Mouse (Mus musculus) ES-E14 (cell line): Measurements from ENCODE around the gene Cspg4.

Experiments used
- HCFC1 ChIP-seq: IDR thresholded peaks from 2 replicates; pipeline ENCODE4 v1.6.1; 2012; ENCODE audit warnings: low read length, inconsistent platforms, borderline replicate concordance; ENCODE audit not compliant: insufficient read depth
- MAFK ChIP-seq: IDR thresholded peaks from 2 replicates; pipeline ENCODE4 v1.6.1; 2014; ENCODE audit warnings: mild to moderate bottlenecking, low read depth, low read length, inconsistent platforms; ENCODE audit not compliant: insufficient read depth

- TF ChIP-seq MAFK (no peak), HCFC1 (no peak)
Observed at GRCm38 (mm10) chr9:56915116-56915515, 50.3 kb downstream of the Cspg4 start.
